Mouse (Mus musculus) C2C12 (cell line): ENCODE data around the gene Os9.

Source experiments
- CEBPB ChIP-seq: IDR thresholded peaks from one replicate; pipeline ENCODE4 v1.6.1; 2011; ENCODE audit warnings: low read depth, mild to moderate bottlenecking, control low read depth, moderate library complexity
- CTCF ChIP-seq: IDR thresholded peaks from one replicate; pipeline ENCODE4 v1.5.1; 2011; ENCODE audit not compliant: control insufficient read depth, insufficient read depth, insufficient read length
- MAX ChIP-seq: IDR thresholded peaks from one replicate; pipeline ENCODE4 v1.6.1; 2011; ENCODE audit warnings: mild to moderate bottlenecking, control low read depth

DNA sequence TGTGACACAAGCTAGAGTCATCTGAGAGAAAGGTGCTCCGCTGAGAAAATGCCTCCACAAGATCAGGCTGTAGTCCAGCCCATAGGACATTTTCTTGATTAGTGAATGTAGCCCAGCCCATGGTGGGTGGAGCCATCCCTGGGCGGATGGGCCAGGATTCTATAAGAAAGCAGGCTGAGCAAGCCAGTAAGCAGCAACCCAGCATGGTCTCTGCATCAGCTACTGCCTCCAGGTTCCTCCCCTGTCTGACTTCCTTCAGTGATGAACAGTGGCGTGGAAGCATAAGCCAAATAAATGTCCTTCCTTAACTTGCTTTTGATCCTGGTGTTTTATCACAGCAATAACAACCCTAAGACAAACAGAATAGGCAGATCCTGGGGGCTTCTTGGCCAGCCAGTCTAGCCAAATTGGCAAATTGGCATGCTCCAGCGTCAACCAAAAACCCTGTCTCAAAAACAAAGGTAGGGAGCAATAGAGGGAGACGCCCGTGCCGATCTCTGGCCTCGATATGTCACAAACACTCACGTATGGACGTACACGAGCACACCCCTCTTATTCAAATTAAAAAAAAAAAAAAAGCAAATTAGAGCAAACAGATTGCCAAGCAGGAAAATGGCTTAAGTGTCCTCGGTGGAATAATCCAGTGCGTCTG, 2.0 kb upstream of the Os9 start:
- TF ChIP-seq CTCF (no peak), MAX (no peak), CEBPB (no peak)
